Mouse (Mus musculus) brown adipose tissue, adult 24 weeks (tissue): Measurements from ENCODE around the gene Ociad2. TPM values are rescaled to one million over a fixed set of nuclear protein-coding genes. Genes with fewer than 3 reads are reported as not detected.

Experiments used
- H3K27ac ChIP-seq: fragments of 200-500 bp; replicated peaks from 2 replicates; pipeline ENCODE4 v1.5.1; 2012; ENCODE audit warnings: low read depth, mild to moderate bottlenecking, low read length
- H3K4me1 ChIP-seq: fragments of 200-500 bp; 2 replicates; pipeline ENCODE4 v1.6.1; 2012; ENCODE audit warnings: low read length, mixed read lengths; ENCODE audit not compliant: control insufficient read depth, insufficient read depth, insufficient read length
- H3K4me3 ChIP-seq: fragments of 200-500 bp; 2 replicates; pipeline ENCODE4 v1.5.1; 2012; ENCODE audit warnings: low read depth, mild to moderate bottlenecking, low read length, moderate library complexity; ENCODE audit not compliant: insufficient read depth
- polyA plus RNA-seq: library from polyadenylated mRNA; stranded (reverse); fragments of >200 nt; gene quantifications from 2 replicates; pipeline ENCODE4 v1.2.4, GENCODE M21; 2012; ENCODE audit not compliant: missing spikeins, insufficient read depth, insufficient read length

Ociad2 gene
- polyA plus RNA-seq, 1 experiment, result 11.5 TPM

GRCm38 (mm10) chr5:73362791-73363190, 22.0 kb upstream of the Ociad2 start:
- H3K27ac ChIP-seq, result no peak overlapping the region
- no peak overlapping the region for H3K4me3 ChIP-seq
- H3K4me1 ChIP-seq, result no peaks in the 10 kb centered on the region

GRCm38 (mm10) chr5:73362338-73362737, 21.5 kb upstream of the Ociad2 start:
- Histone ChIP-seq H3K4me3 (no peak overlapping the region), H3K4me1 (no peaks in the 10 kb centered on the region), H3K27ac (no peak overlapping the region)

GRCm38 (mm10) chr5:73360240-73360639, 19.4 kb upstream of the Ociad2 start:
- Histone ChIP-seq H3K27ac (no peak overlapping the region), H3K4me3 (no peak overlapping the region)

GRCm38 (mm10) chr5:73359752-73360141, 18.9 kb upstream of the Ociad2 start:
- no peaks in the 10 kb centered on the region for H3K4me1 ChIP-seq
- H3K4me3 ChIP-seq, result no peak overlapping the region
- no peak overlapping the region for H3K27ac ChIP-seq

More at GRCm38 (mm10) chr5:73360240-73360639, 19.4 kb upstream of the Ociad2 start:
- H3K4me1 ChIP-seq, result no peaks in the 10 kb centered on the region

GRCm38 (mm10) chr5:73359134-73359751, 18.4 kb upstream of the Ociad2 start:
- H3K27ac ChIP-seq, result no peak overlapping the region
- H3K4me3 ChIP-seq, result no peak overlapping the region
- H3K4me1 ChIP-seq, result no peaks in the 10 kb centered on the region

- no peaks in the 10 kb centered on the region for H3K4me1 ChIP-seq
- H3K4me3 ChIP-seq, result no peak overlapping the region
- H3K27ac ChIP-seq, result no peak overlapping the region
Measured at GRCm38 (mm10) chr5:73355393-73355792, 14.6 kb upstream of the Ociad2 start.

- no peak overlapping the region for H3K4me3 ChIP-seq
- no peaks in the 10 kb centered on the region for H3K4me1 ChIP-seq
- H3K27ac ChIP-seq, result no peak overlapping the region
Measured at GRCm38 (mm10) chr5:73353978-73354377, 13.2 kb upstream of the Ociad2 start.

- no peak overlapping the region for H3K27ac ChIP-seq
- H3K4me1 ChIP-seq, result no peaks in the 10 kb centered on the region
- H3K4me3 ChIP-seq, result no peak overlapping the region
Measured at GRCm38 (mm10) chr5:73353519-73353918, 12.7 kb upstream of the Ociad2 start.

GRCm38 (mm10) chr5:73351796-73352195, 11.0 kb upstream of the Ociad2 start:
- Histone ChIP-seq H3K4me3 (no peak overlapping the region), H3K27ac (no peak overlapping the region), H3K4me1 (no peaks in the 10 kb centered on the region)

- H3K4me1 ChIP-seq, result no peaks in the 10 kb centered on the region
- no peak overlapping the region for H3K27ac ChIP-seq
- no peak overlapping the region for H3K4me3 ChIP-seq
Measured at GRCm38 (mm10) chr5:73349514-73349913, 8.7 kb upstream of the Ociad2 start.

GRCm38 (mm10) chr5:73345254-73345653, 4.4 kb upstream of the Ociad2 start:
- H3K4me3 ChIP-seq, result no peak overlapping the region

GRCm38 (mm10) chr5:73344310-73344709, 3.5 kb upstream of the Ociad2 start:
- Histone ChIP-seq H3K27ac (no peak overlapping the region), H3K4me1 (no peaks in the 10 kb centered on the region), H3K4me3 (no peak overlapping the region)

More at GRCm38 (mm10) chr5:73345254-73345653, 4.4 kb upstream of the Ociad2 start:
- no peak overlapping the region for H3K27ac ChIP-seq
- no peaks in the 10 kb centered on the region for H3K4me1 ChIP-seq

- Histone ChIP-seq H3K27ac (no peak overlapping the region), H3K4me1 (no peaks in the 10 kb centered on the region), H3K4me3 (no peak overlapping the region)
Measured at GRCm38 (mm10) chr5:73342701-73343355, 2.0 kb upstream of the Ociad2 start.

GRCm38 (mm10) chr5:73339779-73340722, 777 bp downstream of the Ociad2 start:
- Histone ChIP-seq H3K4me1 (no peaks in the 10 kb centered on the region), H3K27ac (no peak overlapping the region), H3K4me3 (no peak overlapping the region)

GRCm38 (mm10) chr5:73338832-73339163, 2.0 kb downstream of the Ociad2 start:
- Histone ChIP-seq H3K27ac (no peak overlapping the region), H3K4me3 (peak overlapping the region; percentile 60), H3K4me1 (no peaks in the 10 kb centered on the region)
